23 mouse cellular contexts compared by ENCODE assay signal in genomic region chr7:123059718-123060337, GRCm38 (mm10).
DNase-seq lines count a peak whose midpoint lies in the region; ATAC-seq and TF ChIP-seq lines count a peak whose summit lies in the region.
"Had no signal": no experiment of that assay in that cellular context is flagged by ENCODE, and none has a peak within 500 bp of the region (broad histone marks: within the 10 kb centered on the region; RNA-seq: fewer than 3 reads in every experiment).

No protein-coding gene starts in this region.

- WGBS in intestine, postnatal 0 days: 74% methylated on average over 9 of the region's 9 CpGs
- WGBS in intestine, embryonic 15.5 days: 73% methylated on average over 9 of the region's 9 CpGs

- DNase-seq in 3T3-L1 (ENCODE audit: low read depth, low spot score): peak; percentile 74
- no peak for DNase-seq in CH12.LX (ENCODE audit: extremely low read depth)
- DNase-seq in layer of hippocampus, adult 9-11 months: no peak
- DNase-seq in left cerebral cortex, postnatal 4 days: no peak
- DNase-seq: adrenal gland, postnatal 14 days; cerebellum, adult 11-12 months; cerebellum, adult 9-10 months; cerebellum, postnatal 25 days; gastrocnemius, postnatal 10 days; heart, adult 18-20 months; heart, postnatal 10 days; heart, postnatal 4 days; kidney, adult 18-20 months had no signal

- no peak overlapping the region for H3K9ac ChIP-seq in intestine, postnatal 0 days (ENCODE audit: low read depth, low read length)
- no peak overlapping the region for H3K9ac ChIP-seq in intestine, embryonic 15.5 days
- no peak overlapping the region for H3K9ac ChIP-seq in CH12.LX (ENCODE audit: insufficient read depth, low read depth)
- H3K9ac ChIP-seq: embryonic facial prominence, embryonic 12.5 days; forebrain, embryonic 12.5 days; hindbrain, embryonic 12.5 days had no signal

- in situ Hi-C loops in CH12.LX (cut with MboI; ENCODE audit: low pct_ligation_motif_present, low pct_unique_long_range_greater_than_20kb, low sequenced_read_pairs): no loop called here

- TF ChIP-seq POLR2A in CH12.LX (IDR thresholded peaks at IDR 0.05; ENCODE audit: low read depth, low read length) (no peak), myocyte (IDR thresholded peaks at IDR 0.05; ENCODE audit: insufficient read length, low read depth) (no peak)

- H3K4me2 ChIP-seq in intestine, postnatal 0 days (replicated peaks; ENCODE audit: low read depth): no peak overlapping the region
- H3K4me2 ChIP-seq in intestine, embryonic 15.5 days (replicated peaks): no peak overlapping the region
- H3K4me2 ChIP-seq in CH12.LX (ENCODE audit: insufficient read depth, low read depth, poor library complexity, severe bottlenecking): no peak overlapping the region
- H3K4me2 ChIP-seq in myocyte (ENCODE audit: low read depth): peak overlapping the region; percentile 46
- H3K4me2 ChIP-seq: embryonic facial prominence, embryonic 12.5 days; forebrain, embryonic 12.5 days; hindbrain, embryonic 12.5 days had no signal

- intact Hi-C loops in left cerebral cortex, postnatal 4 days (cut with DNase I): no loop called here

- no peaks in the 10 kb centered on the region for H3K27me3 ChIP-seq in intestine, postnatal 0 days (replicated peaks; ENCODE audit: control insufficient read depth, insufficient read depth, low read length)
- no peaks in the 10 kb centered on the region for H3K27me3 ChIP-seq in intestine, embryonic 15.5 days (replicated peaks)
- H3K27me3 ChIP-seq in CH12.LX (replicated peaks): no peaks in the 10 kb centered on the region
- no peaks in the 10 kb centered on the region for H3K27me3 ChIP-seq in myocyte (ENCODE audit: control insufficient read depth, insufficient read depth, insufficient read length)
- H3K27me3 ChIP-seq: embryonic facial prominence, embryonic 12.5 days; hindbrain, embryonic 12.5 days had no signal

- no peak overlapping the region for H3K27ac ChIP-seq in intestine, postnatal 0 days (ENCODE audit: low read depth, low read length)
- H3K27ac ChIP-seq in intestine, embryonic 15.5 days: no peak overlapping the region
- H3K27ac ChIP-seq in CH12.LX (ENCODE audit: insufficient read depth, low read depth): no peak overlapping the region
- H3K27ac ChIP-seq: embryonic facial prominence, embryonic 12.5 days; forebrain, embryonic 12.5 days; heart, embryonic 10.5 days; hindbrain, embryonic 12.5 days had no signal

- dilution Hi-C loops in CH12.LX (cut with MboI; ENCODE audit: extremely low pct_ligation_motif_present, extremely low pct_unique_long_range_greater_than_20kb, low sequenced_read_pairs): no loop called here

- no peaks in the 10 kb centered on the region for H3K4me1 ChIP-seq in intestine, postnatal 0 days (replicated peaks; ENCODE audit: control insufficient read depth, insufficient read depth, low read length)
- H3K4me1 ChIP-seq in intestine, embryonic 15.5 days (replicated peaks): no peaks in the 10 kb centered on the region
- 0 out of 4 replicates have a peak, but pooled peaks cover 0 to 2% of the 10 kb centered on the region in 2 experiments for H3K4me1 ChIP-seq in CH12.LX (ENCODE audit: control insufficient read depth in 1 of 2, insufficient read depth in 2 of 2)
- H3K4me1 ChIP-seq: embryonic facial prominence, embryonic 12.5 days; heart, embryonic 10.5 days had no signal

- TF ChIP-seq CTCF in intestine, postnatal 0 days (IDR thresholded peaks at IDR 0.05; ENCODE audit: low read depth): no peak
- TF ChIP-seq CTCF in CH12.LX (conservative IDR thresholded peaks at IDR 0.05 in 1 of 2, IDR thresholded peaks at IDR 0.05 in 1 of 2; ENCODE audit: low read depth in 2 of 2, low read length in 2 of 2): no peak

- no peaks in the 10 kb centered on the region for H3K9me3 ChIP-seq in intestine, postnatal 0 days (ENCODE audit: control insufficient read depth)
- H3K9me3 ChIP-seq in intestine, embryonic 15.5 days: no peaks in the 10 kb centered on the region
- H3K9me3 ChIP-seq in CH12.LX (replicated peaks; ENCODE audit: low read length): peaks cover 5% of the 10 kb centered on the region
- H3K9me3 ChIP-seq: embryonic facial prominence, embryonic 12.5 days; forebrain, embryonic 12.5 days; heart, embryonic 10.5 days; hindbrain, embryonic 12.5 days had no signal

- TF ChIP-seq EP300 in CH12.LX (IDR thresholded peaks at IDR 0.05; ENCODE audit: low read length): no peak

- peak; percentile 45; the same call in 1 of the 2 replicates for ATAC-seq in intestine, postnatal 0 days
- no peak for ATAC-seq in intestine, embryonic 15.5 days
- ATAC-seq: hindbrain, embryonic 16.5 days; inflammation-experienced regulatory T-cells, adult 6 months had no signal

- no peaks in the 10 kb centered on the region for H3K79me2 ChIP-seq in CH12.LX (replicated peaks; ENCODE audit: control insufficient read depth, extremely low read depth, insufficient read depth, poor library complexity, severe bottlenecking)
- no peaks in the 10 kb centered on the region for H3K79me2 ChIP-seq in myocyte (ENCODE audit: control insufficient read depth, insufficient read depth)

- no peak for TF ChIP-seq RAD21 in CH12.LX (IDR thresholded peaks at IDR 0.05; ENCODE audit: low read depth, low read length)

- H3K36me3 ChIP-seq in intestine, postnatal 0 days (ENCODE audit: control insufficient read depth, insufficient read depth): no peaks in the 10 kb centered on the region
- H3K36me3 ChIP-seq in intestine, embryonic 15.5 days: no peaks in the 10 kb centered on the region
- H3K36me3 ChIP-seq in CH12.LX (replicated peaks in 1 of 2; ENCODE audit: control insufficient read depth in 1 of 2, insufficient read depth in 1 of 2, low read length in 1 of 2) (no peaks in the 10 kb centered on the region), myocyte (ENCODE audit: control insufficient read depth, insufficient read depth) (no peaks in the 10 kb centered on the region)
- H3K36me3 ChIP-seq: embryonic facial prominence, embryonic 12.5 days; forebrain, embryonic 12.5 days; G1E; heart, embryonic 10.5 days; hindbrain, embryonic 12.5 days had no signal

- no peak overlapping the region for H3K4me3 ChIP-seq in intestine, postnatal 0 days (ENCODE audit: low read depth, low read length)
- no peak overlapping the region for H3K4me3 ChIP-seq in intestine, embryonic 15.5 days (replicated peaks)
- H3K4me3 ChIP-seq in CH12.LX (replicated peaks in 1 of 3; ENCODE audit: low read depth in 2 of 3, low read length in 2 of 3, poor library complexity in 1 of 3): no peak overlapping the region
- no peak overlapping the region for H3K4me3 ChIP-seq in myocyte
- H3K4me3 ChIP-seq: embryonic facial prominence, embryonic 12.5 days; forebrain, embryonic 12.5 days; heart, embryonic 10.5 days; hindbrain, embryonic 12.5 days had no signal

- no peak overlapping the region for H3ac ChIP-seq in myocyte (ENCODE audit: control insufficient read depth, insufficient read length)

TF ChIP-seq in CH12.LX, 34 proteins besides CTCF, POLR2A, EP300 and RAD21:
- TF ChIP-seq MAFK (IDR thresholded peaks at IDR 0.05; ENCODE audit: insufficient replicate concordance, low read length): peak; percentile 52; the same call in 1 of the 2 replicates
- TF ChIP-seq JUND (conservative IDR thresholded peaks at IDR 0.05; ENCODE audit: low read depth, low read length): no peak
- TF ChIP-seq SMC3 (IDR thresholded peaks at IDR 0.05; ENCODE audit: low read depth, low read length): no peak

TF ChIP-seq in myocyte, 11 proteins besides CTCF, POLR2A, EP300 and RAD21:
- TF ChIP-seq MYOD1 (IDR thresholded peaks at IDR 0.05; ENCODE audit: control insufficient read depth in 1 of 3, insufficient read length in 2 of 3, low read depth in 2 of 3): peak in 2 of 3 experiments; percentile 50 to 82
- TF ChIP-seq USF1 (IDR thresholded peaks at IDR 0.05; ENCODE audit: low read depth): no peak
- peak; percentile 62 for TF ChIP-seq CEBPB (IDR thresholded peaks at IDR 0.05; ENCODE audit: insufficient read depth, poor library complexity, severe bottlenecking)
